Mouse (Mus musculus) heart, postnatal 0 days (tissue): ENCODE results near the gene Ccdc84.
"Not testable (repeated sequence)": the region's sequence is repeated elsewhere in the genome, so short reads cannot be mapped to it uniquely, and the experiment has no call there.

Experiments
- CTCF ChIP-seq: IDR thresholded peaks from 2 replicates; pipeline ENCODE4 v1.5.1; 2016; ENCODE audit warnings: antibody characterized with exemption, control low read depth, low read depth
- EP300 ChIP-seq: IDR thresholded peaks from 2 replicates; pipeline ENCODE4 v1.6.1; 2016; ENCODE audit warnings: antibody characterized with exemption, low read depth

GRCm38 (mm10) chr9:44377335-44377734 is 41.0 kb downstream of the Ccdc84 start:
- not testable (repeated sequence) for TF ChIP-seq CTCF, EP300
